Mouse (Mus musculus) cerebellum, postnatal 14 days (tissue): ENCODE results near the gene Urb1.

Source experiments
- DNase-seq, 2 experiments: peaks; one replicate each; pipeline ENCODE4 v3.0.0; 2021; ENCODE audit warnings: mixed read lengths in 2 of 2

The Urb1 gene

DNA sequence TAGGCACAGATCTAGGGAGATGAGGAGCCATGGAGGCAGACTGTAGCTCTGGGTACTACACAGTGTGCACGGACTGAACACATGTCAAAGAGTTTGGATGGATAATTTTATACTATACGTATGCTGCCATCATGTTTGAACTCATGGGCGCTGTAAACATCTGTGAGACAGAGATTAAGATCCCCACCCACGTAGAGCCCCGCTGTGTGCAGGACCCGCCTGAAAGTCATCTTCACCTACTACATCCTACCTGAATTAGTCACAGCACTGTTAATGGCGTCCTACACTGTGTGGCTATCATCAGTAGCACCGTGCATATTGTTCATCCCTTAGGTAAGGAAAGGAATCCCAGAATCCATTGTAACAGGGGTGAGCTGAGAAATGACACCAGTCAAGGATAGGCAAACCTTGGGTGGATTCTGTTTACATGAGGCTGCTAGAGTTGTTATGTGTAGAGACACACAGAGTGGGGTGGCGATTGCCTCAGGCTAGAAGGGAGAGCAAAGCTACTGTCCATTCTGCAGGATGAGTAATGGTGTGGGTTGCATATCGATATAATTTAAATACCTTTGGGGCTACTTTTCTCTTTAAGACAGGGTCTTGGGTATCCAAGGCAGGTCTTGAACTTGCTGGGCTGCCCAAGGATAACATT is 12.2 kb upstream of the Urb1 start:
- DNase-seq, result no peak

DNA sequence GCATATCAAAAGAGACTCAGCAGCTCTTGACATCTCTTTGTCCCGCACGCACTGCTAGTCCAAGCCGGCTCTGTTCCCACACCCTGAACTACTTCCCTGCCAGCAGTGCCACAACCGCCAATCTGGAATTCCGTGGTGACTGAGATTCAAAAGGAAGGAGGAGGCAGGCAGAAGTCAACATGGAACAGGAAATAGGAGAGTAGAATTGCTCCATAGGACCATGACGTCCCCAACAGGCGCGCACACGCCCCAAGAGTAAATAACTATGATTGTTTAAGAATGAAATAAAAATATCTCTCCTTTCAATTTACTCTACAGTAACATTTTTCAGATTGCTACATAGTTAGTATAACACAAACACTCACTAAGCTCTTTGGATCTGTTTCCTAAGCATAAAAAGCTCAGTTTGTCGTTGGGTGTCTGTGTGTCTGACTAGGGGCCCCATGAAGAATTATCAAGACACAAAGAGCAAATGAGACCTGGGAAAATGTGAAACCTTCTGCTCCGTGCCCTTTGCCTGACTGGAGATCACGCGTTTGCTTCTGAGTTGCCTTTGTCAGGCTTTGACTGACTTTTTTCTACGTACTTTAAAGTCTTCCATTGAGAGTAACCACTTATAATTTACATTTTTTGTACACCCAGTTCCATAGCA is 11.0 kb upstream of the Urb1 start:
- no peak for DNase-seq

DNA sequence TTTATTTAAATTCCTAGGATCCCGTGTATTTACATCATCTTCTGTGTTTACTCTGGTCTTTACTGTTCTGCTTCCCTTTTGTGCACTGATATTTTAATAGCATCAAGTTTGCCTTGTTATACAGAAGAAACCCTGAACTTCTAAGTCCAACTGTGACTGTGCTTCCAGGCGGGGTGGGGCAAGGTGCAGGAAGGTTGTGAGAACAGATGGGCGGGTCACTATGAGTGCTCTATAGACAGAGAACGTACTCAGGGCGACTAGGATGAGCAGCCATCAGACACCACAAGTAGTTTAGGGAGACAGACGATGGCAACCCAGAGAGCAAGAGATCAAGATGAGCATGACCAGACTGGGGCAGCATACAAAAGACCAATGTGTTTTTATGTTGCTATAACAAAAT is 10.1 kb upstream of the Urb1 start:
- no peak for DNase-seq

DNA sequence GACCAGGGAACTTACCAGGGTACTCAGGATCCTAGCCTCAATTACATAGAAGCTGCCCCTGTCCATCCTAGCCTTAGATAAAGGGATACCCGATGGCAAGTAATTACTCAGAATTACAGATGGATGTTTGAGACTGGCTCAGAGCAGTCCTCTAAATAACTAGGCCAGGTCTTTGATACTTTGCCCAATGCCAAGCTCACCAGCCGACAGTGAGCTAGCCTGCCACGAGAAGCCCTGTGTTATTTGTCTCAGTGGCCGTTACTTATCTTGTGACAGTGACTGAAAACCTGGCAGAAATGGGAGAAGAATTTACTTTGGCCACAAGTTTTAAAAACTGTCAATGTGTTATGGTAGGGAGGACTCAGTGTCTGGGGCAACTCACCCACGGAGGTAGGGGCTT is 1.9 kb upstream of the Urb1 start:
- no peak for DNase-seq

DNA sequence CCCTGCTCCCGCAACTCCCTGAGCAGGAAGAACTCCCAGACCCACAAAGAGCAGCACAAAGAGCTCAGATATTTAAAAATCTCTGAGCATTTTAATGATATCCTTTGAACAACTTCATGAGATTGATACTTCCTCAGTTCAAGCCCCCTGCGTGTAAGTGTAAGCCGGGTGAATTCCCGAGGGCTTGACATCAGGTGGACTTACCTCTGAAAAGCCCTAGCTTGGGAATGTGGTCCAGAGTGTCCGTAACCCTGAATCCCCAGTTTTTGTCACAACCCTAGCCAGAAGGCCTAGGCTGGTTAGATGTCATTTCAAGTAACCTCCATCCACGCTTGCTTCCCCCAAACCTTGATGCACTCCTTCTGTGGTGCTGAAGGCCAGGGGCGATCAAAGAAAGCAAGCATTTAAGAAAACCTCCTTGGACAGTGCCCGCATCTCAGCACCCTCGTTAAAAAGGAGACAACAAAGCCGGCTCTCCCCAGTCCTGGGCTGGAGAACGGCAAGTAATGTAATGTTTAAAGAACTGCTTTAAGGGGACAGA is 573 bp upstream of the Urb1 start:
- no peak for DNase-seq

DNA sequence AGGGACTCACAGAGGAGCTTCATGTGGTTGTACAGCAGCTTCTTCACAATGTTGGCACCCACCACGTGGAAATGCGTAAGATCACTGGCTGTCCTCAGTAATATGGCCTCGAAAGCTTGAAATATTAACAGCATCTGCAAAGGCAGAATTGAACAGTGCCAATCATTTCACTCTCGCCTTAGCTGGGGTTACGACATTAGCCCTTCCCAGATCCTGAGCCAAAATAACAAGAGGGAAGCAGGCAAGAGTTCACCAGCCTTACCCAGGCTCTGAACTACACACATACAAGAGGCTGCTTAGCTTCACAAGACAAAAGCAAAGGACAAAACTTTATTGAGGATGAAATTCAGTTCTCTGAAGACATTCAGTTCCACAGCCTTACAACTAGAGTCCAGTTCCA is 5.7 kb downstream of the Urb1 start:
- DNase-seq, result no peak

DNA sequence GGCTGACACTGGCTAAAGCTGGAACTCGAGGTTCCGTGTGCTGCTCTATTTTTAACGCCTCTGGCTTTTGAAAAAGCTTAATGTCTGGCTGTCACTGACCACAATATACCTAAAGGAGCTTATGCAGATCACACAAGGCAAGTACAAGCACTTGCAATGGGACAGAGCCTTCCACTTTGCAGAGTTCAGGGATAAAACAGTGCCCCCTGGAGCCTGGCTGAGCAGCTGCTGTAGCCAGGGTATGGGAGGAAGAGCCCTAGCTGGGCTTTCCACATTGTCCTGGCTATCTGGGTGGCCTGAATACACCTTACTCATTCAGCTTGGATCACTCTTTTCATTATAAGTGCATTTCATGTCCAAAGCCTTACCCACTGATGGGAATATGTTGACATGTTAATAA is 8.3 kb downstream of the Urb1 start:
- DNase-seq, result peak; percentile 22 to 27

DNA sequence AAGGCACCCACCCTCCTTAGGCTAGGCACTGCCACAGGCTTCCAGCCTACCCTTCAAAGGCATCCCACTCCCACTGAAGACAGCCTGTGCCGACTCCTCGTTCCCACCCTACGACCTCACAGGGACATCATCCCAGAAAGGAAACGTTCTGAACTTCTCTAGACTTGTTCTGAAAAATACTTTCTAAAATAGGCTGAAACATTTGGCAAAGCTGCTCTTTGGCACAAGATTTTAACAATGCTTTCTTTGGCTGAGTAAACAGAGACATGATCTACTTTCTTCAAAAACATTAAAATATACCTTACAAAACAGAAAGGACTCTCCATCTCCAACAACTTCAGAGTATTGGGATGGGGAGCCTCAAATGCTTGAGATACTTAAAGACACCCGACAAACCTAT is 9.0 kb downstream of the Urb1 start:
- DNase-seq, result no peak

DNA sequence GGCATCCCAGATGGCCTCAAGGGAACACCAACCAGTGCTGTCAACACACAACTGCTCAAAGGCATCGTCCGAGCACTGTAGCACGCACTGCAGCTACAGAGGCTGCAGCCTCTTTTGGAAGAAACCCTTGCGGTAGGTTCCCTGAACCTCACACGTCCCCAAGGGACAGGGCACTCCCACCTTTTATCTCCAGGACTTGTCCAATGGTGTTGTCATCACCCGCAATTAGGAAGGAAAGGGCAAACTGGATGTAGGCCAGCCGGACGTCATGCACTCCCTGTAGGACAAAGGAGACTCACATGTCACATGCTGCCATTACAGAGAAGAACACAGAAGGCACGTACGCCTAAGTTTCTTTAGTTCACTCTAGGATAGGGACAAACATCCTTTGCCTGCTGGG is 10.4 kb downstream of the Urb1 start:
- DNase-seq, result no peak

DNA sequence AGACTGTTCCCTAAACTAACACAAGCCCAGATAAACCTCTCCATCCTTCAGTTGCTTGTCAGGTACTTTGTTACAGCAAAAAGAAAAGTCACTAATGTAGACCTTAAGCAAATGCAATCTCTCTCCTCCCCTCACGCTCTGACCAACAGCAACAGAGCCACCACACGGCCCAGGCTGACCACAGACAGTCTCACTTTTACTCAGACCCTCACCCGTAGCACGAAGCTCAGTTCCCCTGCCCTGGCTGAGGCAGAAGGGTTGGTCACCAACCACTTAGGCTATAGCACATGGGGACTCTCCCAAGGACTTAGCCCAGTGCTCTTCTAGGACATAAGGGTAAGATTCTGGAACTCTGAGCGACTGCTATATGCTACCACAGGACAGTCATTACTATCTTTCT is 11.4 kb downstream of the Urb1 start:
- DNase-seq, result no peak

DNA sequence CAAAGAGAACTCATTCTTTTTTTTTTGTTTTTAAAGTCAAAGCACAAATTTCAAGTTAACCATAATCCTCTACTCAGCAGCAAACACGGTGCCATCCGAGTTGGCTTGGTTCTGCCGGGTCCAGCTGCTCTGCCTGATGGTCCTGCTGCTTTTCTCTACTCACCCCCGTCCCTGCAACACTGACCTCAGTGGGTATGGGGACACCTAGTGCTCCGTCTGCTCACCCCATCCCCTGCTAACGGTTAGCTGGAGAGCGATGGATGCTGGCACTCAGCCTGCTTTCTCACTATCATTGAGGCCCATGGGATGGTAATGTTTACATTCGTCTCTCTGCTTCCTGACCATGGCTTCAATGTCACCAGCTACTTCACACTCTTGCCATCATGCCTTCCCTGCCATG is 11.8 kb downstream of the Urb1 start:
- peak; percentile 44 to 46 for DNase-seq

DNA sequence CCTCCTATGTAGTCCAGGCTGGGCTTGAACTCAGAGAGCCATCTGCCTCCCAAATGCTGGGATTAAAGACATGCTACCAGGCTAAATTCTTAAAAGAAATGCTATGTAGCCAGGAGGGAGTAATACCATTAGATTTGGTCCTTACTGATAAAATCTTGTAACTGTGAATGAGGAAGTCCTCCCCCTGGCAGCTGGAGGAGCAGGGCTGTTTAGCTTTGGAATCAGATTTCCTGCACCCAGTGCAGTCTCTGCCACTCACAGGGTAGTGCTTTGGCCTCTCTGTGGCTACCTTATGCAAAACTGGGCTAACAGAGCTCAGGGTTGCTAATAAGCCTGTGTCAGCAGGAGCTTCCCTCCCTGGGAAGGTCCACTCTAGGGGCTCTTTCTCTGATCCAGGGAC is 15.5 kb downstream of the Urb1 start:
- DNase-seq, result no peak

DNA sequence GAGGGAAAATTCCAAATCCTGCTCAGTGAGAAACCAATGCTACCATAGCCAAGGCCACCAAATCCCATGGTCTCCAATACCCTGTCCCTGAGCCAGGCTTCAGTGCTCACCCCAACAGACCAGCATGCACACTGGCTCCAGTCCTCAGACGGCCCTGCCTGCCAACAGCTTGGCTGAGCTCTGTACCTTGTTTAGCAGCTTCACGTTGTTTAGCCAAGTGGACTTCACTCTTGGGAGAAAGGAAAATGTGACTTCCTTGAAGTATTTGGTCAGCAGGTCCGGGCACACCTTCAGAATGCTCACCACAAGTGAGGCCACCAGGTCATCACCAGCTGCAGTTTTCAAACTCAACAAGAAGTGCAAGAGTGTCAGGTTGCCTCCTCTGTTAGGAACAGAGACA is 17.7 kb downstream of the Urb1 start:
- peak; percentile 71 to 75 for DNase-seq

DNA sequence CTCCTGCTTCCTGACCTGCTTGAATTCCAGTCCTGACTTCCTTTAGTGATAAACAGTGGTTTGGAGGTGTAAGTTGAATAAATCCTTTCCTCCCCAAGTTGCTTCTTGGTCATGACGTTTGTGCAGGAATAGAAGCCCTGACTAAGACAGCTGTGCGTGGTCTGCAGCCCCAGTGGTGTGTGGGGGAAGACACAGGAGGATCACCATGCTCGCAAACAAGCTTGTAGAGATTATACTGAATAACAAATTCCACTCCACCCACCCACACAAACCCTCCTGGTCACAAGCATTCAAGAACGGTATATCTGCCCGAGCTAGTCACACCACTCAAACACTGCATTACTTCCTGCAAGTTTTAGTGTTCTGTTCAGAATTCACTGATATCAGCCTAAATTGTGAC is 18.1 kb downstream of the Urb1 start:
- DNase-seq, result no peak

DNA sequence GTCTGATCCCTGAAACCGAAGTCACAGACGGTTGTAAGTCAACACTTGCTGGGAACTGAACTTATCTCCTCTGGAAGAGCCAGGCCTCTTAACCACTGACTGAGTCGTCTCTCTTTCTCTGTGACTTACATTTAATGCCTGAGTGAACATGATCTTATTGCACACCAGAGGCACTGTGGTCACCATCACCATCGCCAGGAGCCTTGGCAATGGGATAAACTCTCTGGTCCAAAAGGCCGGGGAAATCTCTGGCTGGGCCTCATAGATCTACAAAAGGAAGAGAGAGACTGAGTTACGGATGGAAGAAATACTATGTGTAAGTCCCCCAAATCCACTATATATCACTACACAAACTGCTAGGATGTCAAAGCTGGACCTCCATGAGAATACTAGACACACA is 19.3 kb downstream of the Urb1 start:
- DNase-seq, result peak; percentile 26 to 63

DNA sequence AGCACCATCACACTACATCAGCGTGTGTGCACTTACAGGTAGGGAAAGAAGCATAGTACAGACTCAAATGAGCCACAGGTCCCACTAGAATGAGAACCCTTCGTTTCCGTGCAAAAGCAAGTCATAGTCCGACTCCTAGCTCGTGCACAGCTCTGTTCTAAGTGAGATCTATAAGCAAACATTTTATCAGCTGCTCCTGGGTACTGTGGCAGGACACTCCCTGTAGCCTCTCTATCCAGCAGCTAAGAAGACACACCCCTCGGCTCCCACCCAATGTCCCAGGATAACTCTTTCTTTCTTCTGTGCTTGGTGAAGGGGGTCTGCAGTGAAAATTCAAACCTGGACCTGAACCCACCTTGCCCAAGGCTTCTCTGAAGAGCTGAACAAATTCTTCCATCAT is 21.6 kb downstream of the Urb1 start:
- no peak for DNase-seq

DNA sequence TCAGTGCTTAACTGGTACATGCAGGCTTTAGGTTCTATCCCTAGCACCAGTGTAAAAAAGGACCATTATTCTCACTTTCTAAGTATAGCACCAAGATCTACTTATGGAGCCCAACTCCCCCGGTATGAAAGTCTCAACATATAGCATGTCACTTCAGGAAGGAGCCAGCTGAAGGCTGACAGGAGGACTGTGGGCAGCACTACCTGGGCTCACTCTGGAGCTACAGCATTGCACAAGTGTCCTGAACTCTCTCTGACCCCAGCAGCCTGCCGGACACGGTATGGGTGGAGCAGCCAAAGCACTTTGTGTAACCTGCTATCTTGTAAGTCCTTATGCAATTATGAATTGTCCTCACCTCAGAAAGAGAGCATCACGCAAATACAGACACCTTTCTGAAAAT is 25.0 kb downstream of the Urb1 start:
- DNase-seq, result no peak

DNA sequence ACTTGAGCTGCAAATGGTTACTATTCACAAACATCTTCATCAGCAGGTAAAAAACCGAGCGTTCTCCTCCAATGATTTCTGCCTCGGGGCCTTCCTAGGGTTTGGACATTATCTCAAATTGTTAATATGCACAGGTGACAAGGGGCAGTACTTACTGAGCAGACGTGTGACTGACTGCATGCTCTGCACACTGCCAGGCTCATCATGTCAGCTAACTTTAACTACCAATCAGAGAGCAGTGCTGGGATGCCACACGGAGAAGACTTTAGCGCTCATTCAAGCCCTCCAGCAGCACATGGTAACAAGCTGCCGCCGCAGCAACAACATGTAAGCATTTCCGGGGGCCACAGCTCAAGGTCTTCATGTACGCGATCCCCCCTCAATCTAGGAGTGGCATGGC is 26.9 kb downstream of the Urb1 start:
- DNase-seq, result no peak

DNA sequence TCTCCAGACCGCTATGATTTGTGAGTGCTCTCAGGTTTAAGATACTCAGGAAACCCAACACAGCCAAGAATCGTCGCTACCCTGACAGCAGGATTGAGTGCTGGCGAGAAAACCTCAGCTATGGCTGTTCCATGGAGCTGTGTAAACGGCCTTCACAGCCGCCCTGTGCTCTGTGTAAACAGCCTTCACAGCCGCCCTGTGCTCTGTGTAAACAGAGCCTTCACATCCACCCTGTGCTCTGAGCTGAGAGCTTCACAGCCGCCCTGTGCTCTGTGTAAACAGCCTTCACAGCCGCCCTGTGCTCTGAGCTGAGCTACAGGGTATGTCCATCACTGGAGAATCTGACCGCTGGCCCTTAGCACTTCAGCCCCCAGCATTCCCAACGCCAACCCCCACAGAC is 30.4 kb downstream of the Urb1 start:
- DNase-seq, result no peak

DNA sequence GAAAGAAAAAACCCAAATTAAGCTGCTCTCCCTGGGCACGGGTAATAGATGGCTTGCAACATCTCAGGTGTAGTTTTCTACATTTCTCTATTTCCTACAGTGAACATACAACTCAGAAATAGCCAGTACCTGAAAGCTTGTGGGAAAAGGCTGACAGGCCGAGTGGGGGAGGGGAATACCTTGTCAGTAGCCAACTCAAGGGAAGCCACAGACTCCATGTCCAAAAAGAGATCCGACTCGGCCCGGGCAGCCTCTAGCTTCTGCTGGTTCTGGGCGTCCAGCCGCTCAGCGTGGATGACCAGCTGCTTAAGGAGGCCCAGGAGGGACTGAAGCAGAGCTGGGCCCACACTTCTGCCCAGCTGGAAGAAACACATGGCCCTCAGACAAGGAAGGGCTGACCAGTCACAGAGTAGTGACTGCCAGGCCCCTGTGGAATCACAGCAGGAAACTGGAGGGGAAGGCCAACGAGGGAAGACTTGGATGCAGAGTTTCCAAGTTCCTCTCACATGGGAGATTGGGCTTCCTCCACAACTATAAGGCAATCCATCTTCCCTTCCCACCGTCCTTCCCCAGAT is 34.2 kb downstream of the Urb1 start:
- DNase-seq, result peak; percentile 46 to 61

DNA sequence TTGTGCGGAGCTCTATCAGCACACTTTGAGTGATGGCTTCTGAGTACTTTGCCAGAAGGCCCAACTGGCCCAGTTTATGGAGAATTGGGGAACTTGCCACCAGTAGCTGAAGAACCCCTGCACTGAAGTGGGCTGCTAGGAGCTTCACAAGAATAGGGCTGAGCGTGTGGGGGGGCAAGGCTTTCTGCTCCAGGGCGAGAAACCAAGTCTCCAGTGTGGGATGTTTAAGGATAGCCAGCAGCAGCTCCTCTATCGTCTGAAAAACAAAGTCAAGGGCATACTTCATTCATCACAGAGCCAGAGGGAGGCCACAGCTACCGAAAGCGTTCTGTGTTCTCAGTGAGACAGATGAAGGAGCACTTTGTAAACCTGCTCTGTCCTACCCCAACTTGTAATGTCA is 35.6 kb downstream of the Urb1 start:
- no peak for DNase-seq

DNA sequence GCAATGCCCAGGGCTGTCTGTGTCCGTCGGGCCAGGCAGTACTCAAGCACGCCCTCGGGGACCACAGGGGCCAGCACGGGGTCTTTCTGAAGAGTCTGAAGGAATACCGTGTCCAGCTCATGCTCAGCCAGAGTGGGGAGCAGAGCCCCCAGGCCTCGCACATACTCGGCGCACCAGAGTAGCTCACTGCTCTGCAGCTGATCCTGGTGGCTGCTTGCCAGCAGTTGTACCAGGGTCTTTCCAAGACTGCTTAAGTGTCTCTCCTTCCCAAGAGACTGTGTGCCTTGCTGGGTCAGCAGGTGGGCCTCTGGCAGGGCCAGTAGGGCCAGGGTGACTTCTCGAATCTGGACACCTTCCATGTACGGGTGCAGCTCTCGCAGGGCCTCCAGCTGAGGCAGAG is 36.0 kb downstream of the Urb1 start:
- DNase-seq, result peak; percentile 36 to 46

DNA sequence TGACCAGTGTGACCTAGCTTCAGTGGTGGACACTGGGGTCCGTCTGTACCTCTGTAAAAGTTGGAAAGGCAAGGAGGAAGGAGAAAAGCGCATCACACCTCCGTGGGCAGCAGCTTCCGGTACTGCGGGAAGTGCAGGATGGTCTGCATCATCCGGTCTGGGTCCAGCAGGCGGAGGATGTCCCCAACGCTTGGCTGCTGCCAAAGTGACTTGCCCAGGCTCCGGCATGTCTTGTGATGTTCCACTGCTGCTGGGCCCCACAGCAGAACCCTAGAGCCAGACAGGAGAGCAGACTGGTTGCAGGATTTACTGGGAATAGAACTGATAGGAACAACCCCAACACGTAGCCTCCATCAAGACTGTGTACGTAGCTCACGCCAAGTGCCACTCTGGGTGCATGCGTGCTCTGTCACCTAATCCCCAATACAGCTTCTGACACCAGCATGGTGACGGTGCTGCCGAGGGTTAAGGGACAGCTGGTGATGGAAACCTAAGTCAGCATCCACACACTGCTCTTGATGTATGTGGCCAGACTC is 43.2 kb downstream of the Urb1 start:
- no peak for DNase-seq

DNA sequence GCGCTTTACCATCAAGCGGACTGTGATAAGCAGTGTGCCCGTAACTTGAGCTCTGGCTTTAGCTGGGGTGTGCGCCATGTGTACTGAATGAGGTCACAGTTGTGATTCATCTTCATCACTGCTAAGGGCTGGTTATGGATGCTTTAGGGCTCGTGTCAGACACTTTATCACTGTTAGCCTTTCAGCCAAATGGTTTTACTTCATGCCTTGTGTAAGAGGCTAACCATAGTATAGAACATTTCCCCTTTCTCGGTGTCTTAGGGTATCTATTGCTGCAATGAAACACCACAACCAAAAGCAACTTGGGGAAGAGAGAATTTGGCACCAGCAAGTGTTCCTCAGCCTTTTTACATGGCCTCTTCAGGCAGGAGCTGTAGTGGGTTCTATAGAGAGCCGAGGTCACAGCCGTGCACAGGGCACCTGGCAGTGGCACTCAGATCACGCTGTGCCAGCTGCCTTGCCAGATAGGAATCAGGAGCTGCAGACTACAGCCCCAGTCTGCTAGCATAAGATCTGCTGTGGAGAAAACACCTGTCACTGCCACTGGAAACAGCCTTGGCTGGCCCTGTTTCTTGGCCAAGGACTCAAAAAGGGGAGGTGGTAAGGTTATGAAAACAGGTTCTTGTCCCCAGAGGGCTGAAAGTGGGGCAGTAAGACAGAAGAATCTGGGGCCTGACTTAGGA is 44.9 kb downstream of the Urb1 start:
- no peak for DNase-seq
